Mouse (Mus musculus): ENCODE measurements at regions not wholly inside any gene's neighbourhood (a gene's known extent, or its start where the extent isn't known, plus 50 kb on each side); places are given as distances from the start of the nearest gene placed in this dataset.

- peak; percentile 85 for ATAC-seq (ENCODE audit: low FRiP score)
- Histone ChIP-seq H3K9ac (ENCODE audit: low read depth, low read length) (no peak overlapping the region), H3K27ac (ENCODE audit: low read depth, low read length) (no peak overlapping the region), H3K4me1 (replicated peaks; ENCODE audit: control insufficient read depth, insufficient read depth, low read length) (no peaks in the 10 kb centered on the region), H3K4me3 (ENCODE audit: low read depth, low read length) (no peak overlapping the region), H3K9me3 (ENCODE audit: control insufficient read depth, low read length) (no peaks in the 10 kb centered on the region), H3K4me2 (replicated peaks; ENCODE audit: low read depth, low read length) (no peak overlapping the region), H3K27me3 (ENCODE audit: control insufficient read depth, insufficient read depth, low read length) (no peaks in the 10 kb centered on the region), H3K36me3 (ENCODE audit: control insufficient read depth, insufficient read depth, low read length) (no peaks in the 10 kb centered on the region)
- WGBS, result 54% methylated on average over 7 of the region's 7 CpGs
- peak; percentile 13 for DNase-seq (ENCODE audit: low spot score)
Measured at GRCm38 (mm10) chr12:58536381-58536992, 267.4 kb upstream of the Clec14a start.

- Histone ChIP-seq H3K27me3 (ENCODE audit: control insufficient read depth, insufficient read depth, low read length) (no peaks in the 10 kb centered on the region), H3K4me2 (replicated peaks; ENCODE audit: low read depth, low read length) (no peak overlapping the region), H3K4me3 (ENCODE audit: low read depth, low read length) (no peak overlapping the region), H3K36me3 (ENCODE audit: control insufficient read depth, insufficient read depth, low read length) (no peaks in the 10 kb centered on the region), H3K4me1 (replicated peaks; ENCODE audit: control insufficient read depth, insufficient read depth, low read length) (no peaks in the 10 kb centered on the region), H3K27ac (ENCODE audit: low read depth, low read length) (no peak overlapping the region), H3K9me3 (ENCODE audit: control insufficient read depth, low read length) (no peaks in the 10 kb centered on the region), H3K9ac (ENCODE audit: low read depth, low read length) (no peak overlapping the region)
- no peak for DNase-seq (ENCODE audit: low spot score)
- 48% methylated on average over 3 of the region's 3 CpGs for WGBS
- no peak for ATAC-seq (ENCODE audit: low FRiP score)
Measured at GRCm38 (mm10) chr12:58530306-58530705, 261.2 kb upstream of the Clec14a start.

DNA sequence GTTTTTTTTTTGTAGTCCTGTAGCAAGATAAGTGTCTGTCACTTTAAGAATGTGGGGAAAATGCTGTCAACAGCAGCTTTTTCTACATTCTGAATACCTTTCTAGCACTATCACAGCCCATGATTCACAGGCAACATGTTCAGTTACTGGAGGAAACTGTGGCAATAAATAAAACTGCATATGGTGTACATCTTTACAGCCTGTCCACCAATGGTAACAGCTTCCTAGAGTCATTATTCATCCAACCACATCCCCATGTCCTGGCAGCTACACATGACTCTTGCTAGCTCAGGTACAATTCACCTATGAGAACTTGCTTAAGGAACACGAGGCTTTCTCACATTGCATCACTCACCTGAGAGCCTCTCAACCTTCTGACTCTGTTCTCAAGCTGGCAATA, 247.7 kb upstream of the Clec14a start:
- Histone ChIP-seq H3K36me3 (ENCODE audit: control insufficient read depth, insufficient read depth, low read length) (no peaks in the 10 kb centered on the region), H3K27me3 (ENCODE audit: control insufficient read depth, insufficient read depth, low read length) (no peaks in the 10 kb centered on the region), H3K4me1 (replicated peaks; ENCODE audit: control insufficient read depth, insufficient read depth, low read length) (no peaks in the 10 kb centered on the region), H3K4me3 (ENCODE audit: low read depth, low read length) (no peak overlapping the region), H3K4me2 (replicated peaks; ENCODE audit: low read depth, low read length) (no peak overlapping the region), H3K9me3 (ENCODE audit: control insufficient read depth, low read length) (no peaks in the 10 kb centered on the region), H3K27ac (ENCODE audit: low read depth, low read length) (no peak overlapping the region), H3K9ac (ENCODE audit: low read depth, low read length) (no peak overlapping the region)
- 46% methylated on average over 1 of the region's 1 CpGs for whole genome bisulfite sequencing
- DNase-seq (ENCODE audit: low spot score) (no peak), ATAC-seq (ENCODE audit: low FRiP score) (no peak)

DNA sequence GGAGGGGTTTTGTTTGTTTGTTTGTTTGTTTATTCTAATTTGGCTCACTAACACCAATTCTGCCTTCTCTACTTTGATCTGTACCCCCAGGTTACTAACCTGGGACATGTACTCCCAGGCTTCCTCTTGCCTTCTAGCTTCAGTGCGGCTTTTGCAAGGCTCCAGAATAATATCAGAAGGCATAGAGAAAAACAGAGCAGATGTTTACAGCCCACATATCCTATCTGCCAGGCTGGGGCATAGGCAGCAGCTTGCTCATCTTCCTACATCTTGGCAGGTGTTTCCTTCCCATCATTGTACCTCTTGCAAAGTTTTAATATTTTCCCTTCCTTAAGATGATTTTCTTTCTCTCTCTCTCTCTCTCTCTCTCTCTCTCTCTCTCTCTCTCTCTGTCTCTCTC, 244.9 kb upstream of the Clec14a start:
- Histone ChIP-seq H3K4me2 (replicated peaks; ENCODE audit: low read depth, low read length) (no peak overlapping the region), H3K4me1 (replicated peaks; ENCODE audit: control insufficient read depth, insufficient read depth, low read length) (no peaks in the 10 kb centered on the region), H3K9ac (ENCODE audit: low read depth, low read length) (no peak overlapping the region), H3K9me3 (ENCODE audit: control insufficient read depth, low read length) (no peaks in the 10 kb centered on the region), H3K27me3 (ENCODE audit: control insufficient read depth, insufficient read depth, low read length) (no peaks in the 10 kb centered on the region), H3K36me3 (ENCODE audit: control insufficient read depth, insufficient read depth, low read length) (no peaks in the 10 kb centered on the region), H3K27ac (ENCODE audit: low read depth, low read length) (no peak overlapping the region), H3K4me3 (ENCODE audit: low read depth, low read length) (no peak overlapping the region)
- DNase-seq (ENCODE audit: low spot score), result no peak
- 100% methylated on average over 1 of the region's 1 CpGs for WGBS
- no peak for ATAC-seq (ENCODE audit: low FRiP score)

GRCm38 (mm10) chr12:58512645-58513044, 243.6 kb upstream of the Clec14a start:
- Histone ChIP-seq H3K4me1 (replicated peaks; ENCODE audit: control insufficient read depth, insufficient read depth, low read length) (no peaks in the 10 kb centered on the region), H3K9me3 (ENCODE audit: control insufficient read depth, low read length) (no peaks in the 10 kb centered on the region), H3K36me3 (ENCODE audit: control insufficient read depth, insufficient read depth, low read length) (no peaks in the 10 kb centered on the region), H3K4me3 (ENCODE audit: low read depth, low read length) (no peak overlapping the region), H3K9ac (ENCODE audit: low read depth, low read length) (no peak overlapping the region), H3K4me2 (replicated peaks; ENCODE audit: low read depth, low read length) (no peak overlapping the region), H3K27me3 (ENCODE audit: control insufficient read depth, insufficient read depth, low read length) (no peaks in the 10 kb centered on the region), H3K27ac (ENCODE audit: low read depth, low read length) (no peak overlapping the region)
- DNase-seq (ENCODE audit: low spot score), result peak; percentile 24
- peak; percentile 87 for ATAC-seq (ENCODE audit: low FRiP score)
- 62% methylated on average over 7 of the region's 7 CpGs for WGBS

DNA sequence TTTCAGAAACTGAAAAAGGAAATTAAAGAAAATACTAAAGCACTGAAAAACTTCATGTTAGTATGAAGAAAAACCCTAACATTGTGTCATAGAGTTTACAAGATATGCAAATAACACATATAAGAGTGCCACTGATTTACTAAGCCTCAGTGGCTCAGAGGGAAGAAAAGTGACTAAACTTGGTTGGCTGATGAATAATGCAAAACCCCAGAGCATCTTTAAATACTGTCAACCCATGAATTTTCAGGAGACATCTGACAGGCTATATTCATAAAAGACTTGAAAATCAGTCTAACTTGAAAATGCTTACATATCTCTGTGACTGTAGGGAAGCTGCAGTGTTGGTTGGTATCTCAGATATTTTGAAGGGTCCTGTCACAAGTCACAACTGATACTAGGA, 235.2 kb upstream of the Clec14a start:
- H3K4me1 ChIP-seq (replicated peaks; ENCODE audit: control insufficient read depth, insufficient read depth, low read length), result no peaks in the 10 kb centered on the region
- no peak for DNase-seq (ENCODE audit: low spot score)
- ATAC-seq (ENCODE audit: low FRiP score), result no peak
- no peak overlapping the region for H3K9ac ChIP-seq (ENCODE audit: low read depth, low read length)
- H3K27ac ChIP-seq (ENCODE audit: low read depth, low read length), result no peak overlapping the region
- no peaks in the 10 kb centered on the region for H3K9me3 ChIP-seq (ENCODE audit: control insufficient read depth, low read length)
- H3K27me3 ChIP-seq (ENCODE audit: control insufficient read depth, insufficient read depth, low read length), result no peaks in the 10 kb centered on the region
- H3K4me2 ChIP-seq (replicated peaks; ENCODE audit: low read depth, low read length), result no peak overlapping the region
- H3K36me3 ChIP-seq (ENCODE audit: control insufficient read depth, insufficient read depth, low read length), result no peaks in the 10 kb centered on the region
- H3K4me3 ChIP-seq (ENCODE audit: low read depth, low read length), result no peak overlapping the region

DNA sequence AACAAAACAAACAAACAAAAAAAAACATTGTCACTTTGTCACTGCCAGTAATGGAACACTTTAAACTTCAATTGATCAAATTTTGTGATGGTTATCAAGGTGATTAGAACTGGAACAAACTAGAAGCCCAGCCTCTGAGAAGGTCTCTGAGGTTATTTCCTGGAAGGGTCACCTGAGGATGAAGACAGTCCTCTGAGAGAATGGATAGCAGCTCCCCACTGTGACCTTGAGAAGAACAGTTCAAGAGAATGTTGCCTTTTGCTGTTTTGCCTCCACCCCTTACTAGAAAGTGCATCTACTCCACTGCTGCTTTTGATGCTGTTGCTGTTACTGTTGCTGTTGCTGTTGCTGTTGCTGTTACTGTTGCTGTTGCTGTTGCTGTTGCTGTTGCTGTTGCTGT, 205.1 kb upstream of the Clec14a start:
- DNase-seq (ENCODE audit: low spot score) (no peak), ATAC-seq (ENCODE audit: low FRiP score) (no peak)
- H3K27ac ChIP-seq (ENCODE audit: low read depth, low read length), result no peak overlapping the region
- no peak overlapping the region for H3K4me2 ChIP-seq (replicated peaks; ENCODE audit: low read depth, low read length)
- H3K36me3 ChIP-seq (ENCODE audit: control insufficient read depth, insufficient read depth, low read length), result no peaks in the 10 kb centered on the region
- H3K9me3 ChIP-seq (ENCODE audit: control insufficient read depth, low read length), result no peaks in the 10 kb centered on the region
- H3K9ac ChIP-seq (ENCODE audit: low read depth, low read length), result no peak overlapping the region
- no peak overlapping the region for H3K4me3 ChIP-seq (ENCODE audit: low read depth, low read length)
- no peaks in the 10 kb centered on the region for H3K27me3 ChIP-seq (ENCODE audit: control insufficient read depth, insufficient read depth, low read length)
- H3K4me1 ChIP-seq (replicated peaks; ENCODE audit: control insufficient read depth, insufficient read depth, low read length), result no peaks in the 10 kb centered on the region

- 52% methylated on average over 1 of the region's 1 CpGs for WGBS
- H3K36me3 ChIP-seq (ENCODE audit: control insufficient read depth, insufficient read depth, low read length), result no peaks in the 10 kb centered on the region
- no peak for DNase-seq (ENCODE audit: low spot score)
- H3K27me3 ChIP-seq (ENCODE audit: control insufficient read depth, insufficient read depth, low read length), result no peaks in the 10 kb centered on the region
- no peak overlapping the region for H3K4me3 ChIP-seq (ENCODE audit: low read depth, low read length)
- H3K9me3 ChIP-seq (ENCODE audit: control insufficient read depth, low read length), result no peaks in the 10 kb centered on the region
- no peak for ATAC-seq (ENCODE audit: low FRiP score)
- no peak overlapping the region for H3K4me2 ChIP-seq (replicated peaks; ENCODE audit: low read depth, low read length)
- H3K27ac ChIP-seq (ENCODE audit: low read depth, low read length), result no peak overlapping the region
- H3K9ac ChIP-seq (ENCODE audit: low read depth, low read length), result no peak overlapping the region
- H3K4me1 ChIP-seq (replicated peaks; ENCODE audit: control insufficient read depth, insufficient read depth, low read length), result no peaks in the 10 kb centered on the region
Measured at GRCm38 (mm10) chr12:58473511-58473910, 204.4 kb upstream of the Clec14a start.

DNA sequence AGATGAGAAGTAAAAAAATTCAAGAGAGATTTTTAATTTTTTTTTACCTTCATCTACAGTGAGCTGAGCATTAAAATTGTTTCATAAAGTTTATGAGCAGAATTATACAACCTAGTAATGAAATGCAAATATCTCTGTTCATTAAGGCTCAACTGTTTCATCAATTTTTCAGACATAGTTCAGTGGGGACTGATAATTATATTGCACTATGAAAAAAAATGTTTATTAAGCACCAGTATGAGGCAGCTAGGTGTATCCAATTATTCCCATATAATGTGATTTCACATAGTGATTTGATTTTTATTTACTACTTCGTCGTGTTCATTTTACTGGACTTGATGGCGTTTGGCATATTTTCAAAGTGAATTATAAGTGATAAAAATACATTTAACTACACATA, 191.4 kb upstream of the Clec14a start:
- no peak overlapping the region for H3K4me3 ChIP-seq (ENCODE audit: low read depth, low read length)
- no peak overlapping the region for H3K27ac ChIP-seq (ENCODE audit: low read depth, low read length)
- 93% methylated on average over 3 of the region's 3 CpGs for WGBS

More for the DNA sequence above, 191.4 kb upstream of the Clec14a start:
- ATAC-seq (ENCODE audit: low FRiP score), result no peak
- no peak for DNase-seq (ENCODE audit: low spot score)
- Histone ChIP-seq H3K36me3 (ENCODE audit: control insufficient read depth, insufficient read depth, low read length) (no peaks in the 10 kb centered on the region), H3K27me3 (ENCODE audit: control insufficient read depth, insufficient read depth, low read length) (no peaks in the 10 kb centered on the region), H3K4me1 (replicated peaks; ENCODE audit: control insufficient read depth, insufficient read depth, low read length) (no peaks in the 10 kb centered on the region), H3K9ac (ENCODE audit: low read depth, low read length) (no peak overlapping the region), H3K4me2 (replicated peaks; ENCODE audit: low read depth, low read length) (no peak overlapping the region), H3K9me3 (ENCODE audit: control insufficient read depth, low read length) (no peaks in the 10 kb centered on the region)
